Comparison of ENCODE assay signal across 25 mouse cellular contexts in genomic region chr3:28811441-28811840, GRCm38 (mm10). TPM values are rescaled to one million over a fixed set of nuclear protein-coding genes. Genes with fewer than 3 reads are reported as not detected.
A peak's percentile ranks its signal among the peaks of the same experiment; 100 is the strongest.
DNase-seq lines count a peak whose midpoint lies in the region; TF ChIP-seq lines count a peak whose summit lies in the region.
"Had no signal": no experiment of that assay in that cellular context is flagged by ENCODE, and none has a peak within 500 bp of the region (broad histone marks: within the 10 kb centered on the region; RNA-seq: fewer than 3 reads in every experiment).

No protein-coding gene starts in this region.

- H3K9me3 ChIP-seq in MEL (replicated peaks; ENCODE audit: insufficient read depth, low read length), result no peaks in the 10 kb centered on the region
- H3K9me3 ChIP-seq: embryonic facial prominence, embryonic 13.5 days; embryonic facial prominence, embryonic 15.5 days; forebrain, embryonic 10.5 days; forebrain, embryonic 12.5 days; G1E had no signal

- TF ChIP-seq RAD21 in MEL (IDR thresholded peaks at IDR 0.05; ENCODE audit: low read depth, low read length), result no peak

- no peak overlapping the region for H3K9ac ChIP-seq in MEL (ENCODE audit: control insufficient read depth, low read depth, low read length, poor library complexity, severe bottlenecking)
- H3K9ac ChIP-seq: embryonic facial prominence, embryonic 15.5 days; forebrain, embryonic 12.5 days had no signal

- H3K27me3 ChIP-seq in MEL (ENCODE audit: control insufficient read depth in 1 of 2, insufficient read depth in 2 of 2, low read length in 2 of 2), result no peaks in the 10 kb centered on the region
- H3K27me3 ChIP-seq: CH12.LX; embryonic facial prominence, embryonic 13.5 days; embryonic facial prominence, embryonic 15.5 days; forebrain, embryonic 12.5 days had no signal

- peaks cover 6 to 11% of the 10 kb centered on the region in 2 experiments for H3K36me3 ChIP-seq in MEL (ENCODE audit: control insufficient read depth in 1 of 2, insufficient read depth in 2 of 2, low read length in 2 of 2)

- peak; percentile 56 for DNase-seq in heart, adult 11 months
- DNase-seq in heart, postnatal 14 days, result no peak
- DNase-seq in kidney, adult 9 months, result peak; percentile 28
- no peak for DNase-seq in kidney, postnatal 10 days
- DNase-seq in kidney, postnatal 36 days, result peak; percentile 12 to 16
- DNase-seq in kidney, postnatal 25 days, result no peak
- DNase-seq in MEL (ENCODE audit: low read depth, low spot score), result peak; percentile 65
- DNase-seq: adrenal gland, adult 2 months; adrenal gland, postnatal 10 days; adrenal gland, postnatal 25 days; B cell, adult 2 months; cerebellum, adult 11 months; cerebellum, adult 18-20 months; cerebellum, adult 8-10 months; cerebellum, adult 9-11 months; cerebellum, postnatal 14 days; cerebellum, postnatal 36 days; embryo, embryonic 11 days had no signal

- TF ChIP-seq EP300 in MEL (IDR thresholded peaks at IDR 0.05; ENCODE audit: low read depth in 1 of 2, low read length in 2 of 2), result no peak

- H3K79me2 ChIP-seq in MEL (ENCODE audit: control insufficient read depth, insufficient read depth, low read length, poor library complexity), result peaks cover 5% of the 10 kb centered on the region

- H3K4me3 ChIP-seq in MEL (ENCODE audit: control insufficient read depth in 1 of 2, insufficient read depth in 1 of 2, low read depth in 2 of 2, low read length in 2 of 2), result no peak overlapping the region
- H3K4me3 ChIP-seq: embryonic facial prominence, embryonic 13.5 days; embryonic facial prominence, embryonic 15.5 days; erythroblast, embryonic 14.5 days; forebrain, embryonic 10.5 days; forebrain, embryonic 12.5 days had no signal

- TF ChIP-seq POLR2A in MEL (IDR thresholded peaks at IDR 0.05; ENCODE audit: control insufficient read depth in 1 of 2, insufficient read depth in 1 of 2, low read depth in 1 of 2, low read length in 2 of 2, poor library complexity in 1 of 2), result no peak

- TF ChIP-seq CTCF in MEL (IDR thresholded peaks at IDR 0.05 in 2 of 3, conservative IDR thresholded peaks at IDR 0.05 in 1 of 3; ENCODE audit: control insufficient read depth in 1 of 3, insufficient read depth in 1 of 3, low read depth in 2 of 3, low read length in 3 of 3, poor library complexity in 1 of 3, severe bottlenecking in 1 of 3), result no peak

- intact Hi-C loops in heart, postnatal 14 days (cut with DNase I), result no loop called here

- H3K4me1 ChIP-seq in MEL (ENCODE audit: control insufficient read depth in 1 of 2, insufficient read depth in 2 of 2, low read length in 2 of 2), result peaks cover 0 to 5% of the 10 kb centered on the region in 2 experiments; a peak in 1 of 4 replicates

- H3K27ac ChIP-seq in MEL (ENCODE audit: control insufficient read depth, low read depth, low read length), result no peak overlapping the region
- H3K27ac ChIP-seq: embryonic facial prominence, embryonic 13.5 days; embryonic facial prominence, embryonic 15.5 days; forebrain, embryonic 10.5 days; forebrain, embryonic 12.5 days had no signal

TF ChIP-seq in MEL, 35 proteins besides CTCF, POLR2A, EP300 and RAD21:
- TF ChIP-seq ZNF384 (IDR thresholded peaks at IDR 0.05; ENCODE audit: low read depth, low read length) (peak; percentile 86), USF2 (IDR thresholded peaks at IDR 0.05; ENCODE audit: borderline replicate concordance in 1 of 2, insufficient read depth in 1 of 2, low read depth in 1 of 2, low read length in 2 of 2) (no peak)

RNA-seq across cellular contexts. Expression of gene Rpl22l1, which starts 6.2 kb away (rescaled TPM):
- 100 to 1,000 TPM; 106 to 110 TPM for total RNA-seq in heart, postnatal 14 days (2021)
- total RNA-seq in MEL (2012; rRNA removed), result 97.8 and 305 TPM in 2 replicates
- polyA plus RNA-seq in MEL (2012; ENCODE audit: insufficient read depth in 1 of 2, insufficient read length in 2 of 2, low read depth in 1 of 2, low replicate concordance in 2 of 2, missing spikeins in 1 of 2), result 10 to 100 TPM in 1 of 2 experiments, not detected in 1; 84.5 TPM

RNA-seq across cellular contexts. Expression of gene Eif5a2, which starts 30.4 kb away (rescaled TPM):
- total RNA-seq in heart, postnatal 14 days (2021), result 1 to 10 TPM; 2.0 to 2.2 TPM
- 5.8 and 6.1 TPM in 2 replicates for total RNA-seq in MEL (2012; rRNA removed)
- polyA plus RNA-seq in MEL (2012; ENCODE audit: insufficient read depth in 1 of 2, insufficient read length in 2 of 2, low read depth in 1 of 2, low replicate concordance in 2 of 2, missing spikeins in 1 of 2), result 1 to 10 TPM in 1 of 2 experiments, not detected in 1; 7.3 TPM
- total RNA-seq: CH12.LX had no signal

Comparison
In these comparisons a context has a peak if more than half of its experiments do, and no peak if none do; other contexts are left out.
1. DNase-seq: peak in heart, adult 11 months (single experiment), kidney, adult 9 months (single experiment), kidney, postnatal 36 days (2 of 2) and MEL (single experiment); none in heart, postnatal 14 days (0 of 2), kidney, postnatal 10 days (single experiment) and kidney, postnatal 25 days (0 of 2).